Mouse (Mus musculus) midbrain, postnatal 0 days (tissue): ENCODE results near the gene Ankzf1. TPM values are rescaled to one million over a fixed set of nuclear protein-coding genes. Genes with fewer than 3 reads are reported as not detected.

Experiments used
- ATAC-seq: fragments of 200-750 bp; cut with Nextera tagmentation; 2 replicates; pipeline ENCODE4 v1.8.0; 2017; ENCODE audit warnings: moderate number of reproducible peaks, mild to moderate bottlenecking, moderate TSS enrichment, moderate library complexity; ENCODE audit not compliant: low FRiP score
- DNase-seq: peaks from one replicate; pipeline ENCODE4 v3.0.0-alpha.2; 2015; ENCODE audit warnings: low spot score
- H3K27ac ChIP-seq: fragments of 300-500 bp; sonication (generic); 2 replicates; pipeline ENCODE4 v1.5.1; 2014; ENCODE audit warnings: low read depth, mild to moderate bottlenecking, low read length, mixed read lengths
- H3K27me3 ChIP-seq: fragments of 300-500 bp; sonication (generic); 2 replicates; pipeline ENCODE4 v1.6.1; 2014; ENCODE audit warnings: low read length, control low read depth, mixed read lengths; ENCODE audit not compliant: insufficient read depth
- H3K36me3 ChIP-seq: fragments of 300-500 bp; sonication (generic); 2 replicates; pipeline ENCODE4 v1.6.1; 2014; ENCODE audit warnings: low read length, control low read depth, mixed read lengths; ENCODE audit not compliant: insufficient read depth
- H3K4me1 ChIP-seq: fragments of 300-500 bp; sonication (generic); 2 replicates; pipeline ENCODE4 v1.6.1; 2014; ENCODE audit warnings: mild to moderate bottlenecking, control low read depth, antibody characterized with exemption, low read length, mixed read lengths; ENCODE audit not compliant: insufficient read depth
- H3K4me2 ChIP-seq: fragments of 300-500 bp; sonication (generic); 2 replicates; pipeline ENCODE4 v1.6.1; 2014; ENCODE audit warnings: low read depth, mild to moderate bottlenecking, low read length, mixed read lengths; ENCODE audit not compliant: poor library complexity, severe bottlenecking
- H3K4me3 ChIP-seq: fragments of 300-500 bp; sonication (generic); 2 replicates; pipeline ENCODE4 v1.5.1; 2014; ENCODE audit warnings: low read depth, mild to moderate bottlenecking, low read length, moderate library complexity
- H3K9ac ChIP-seq: fragments of 300-500 bp; sonication (generic); replicated peaks from 2 replicates; pipeline ENCODE4 v1.6.1; 2014; ENCODE audit warnings: mild to moderate bottlenecking, low read length, moderate library complexity, mixed read lengths; ENCODE audit not compliant: poor library complexity, severe bottlenecking
- H3K9me3 ChIP-seq: fragments of 300-500 bp; sonication (generic); 2 replicates; pipeline ENCODE4 v1.6.1; 2016; ENCODE audit warnings: low read length, control low read depth
- CTCF ChIP-seq: IDR thresholded peaks from 2 replicates; pipeline ENCODE4 v1.5.1; 2016; ENCODE audit warnings: antibody characterized with exemption, mild to moderate bottlenecking
- WGBS: fragments of 180-500 bp; shearing (Covaris S2); extraction: QIAGEN DNeasy Blood & Tissue Kit; methylation state at CpG from one replicate; pipeline ENCODE4 v1.1.7; 2014; 5-methylcytosine and 5-hydroxymethylcytosine counted together
- microRNA-seq: library from miRNA; unstranded; fragments of <30 nt; microRNA quantifications from one replicate; pipeline ENCODE4, GENCODE M21; 2016; ENCODE audit warnings: borderline number of aligned reads
- polyA plus RNA-seq: library from polyadenylated mRNA; unstranded; fragments of >200 nt; fragmentation: Nextera tagmentation; extraction: Ambion mirVana; gene quantifications from 2 replicates; pipeline ENCODE4 v1.2.1, GENCODE M21; 2015
- total RNA-seq: library from RNA; depleted of rRNA; stranded (reverse); fragments of >200 nt; gene quantifications from 2 replicates; pipeline ENCODE4 v1.2.3, GENCODE M21; 2014; rRNA removed

The Ankzf1 gene
- total and polyA plus RNA-seq, 2 experiments from 2014 or later = 15.7 to 20.1 TPM

DNA sequence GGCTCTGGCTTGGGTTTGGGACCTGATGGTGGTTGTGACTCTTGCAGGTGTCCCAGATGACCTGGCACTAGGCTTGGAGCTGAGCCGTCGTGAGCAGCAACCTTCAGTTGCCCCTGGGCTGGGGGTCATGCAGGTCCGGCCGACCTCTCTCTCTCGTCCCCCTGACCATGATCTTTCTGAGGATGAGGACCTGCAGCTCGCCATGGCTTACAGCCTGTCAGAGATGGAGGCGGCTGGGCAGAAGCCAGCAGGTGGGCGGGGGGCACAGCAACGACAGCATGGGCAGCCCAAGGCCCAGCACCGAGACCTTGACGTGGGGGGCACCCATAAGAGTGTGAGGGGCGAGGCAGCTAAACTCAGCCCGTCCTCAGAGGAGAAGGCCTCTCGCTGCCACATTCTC is 51.5 kb downstream of the Ankzf1 start:
- no peaks in the 10 kb centered on the region for H3K9me3 ChIP-seq
- H3K4me1 ChIP-seq = no peaks in the 10 kb centered on the region
- DNase-seq = no peak
- H3K27ac ChIP-seq = no peak overlapping the region
- H3K9ac ChIP-seq = no peak overlapping the region
- H3K36me3 ChIP-seq = peaks cover 32% of the 10 kb centered on the region
- H3K4me2 ChIP-seq = no peak overlapping the region
- no peak for ATAC-seq
- no peak overlapping the region for H3K4me3 ChIP-seq
- TF ChIP-seq CTCF = no peak
- 87% methylated on average over 14 of the region's 14 CpGs for WGBS
- no peaks in the 10 kb centered on the region for H3K27me3 ChIP-seq

DNA sequence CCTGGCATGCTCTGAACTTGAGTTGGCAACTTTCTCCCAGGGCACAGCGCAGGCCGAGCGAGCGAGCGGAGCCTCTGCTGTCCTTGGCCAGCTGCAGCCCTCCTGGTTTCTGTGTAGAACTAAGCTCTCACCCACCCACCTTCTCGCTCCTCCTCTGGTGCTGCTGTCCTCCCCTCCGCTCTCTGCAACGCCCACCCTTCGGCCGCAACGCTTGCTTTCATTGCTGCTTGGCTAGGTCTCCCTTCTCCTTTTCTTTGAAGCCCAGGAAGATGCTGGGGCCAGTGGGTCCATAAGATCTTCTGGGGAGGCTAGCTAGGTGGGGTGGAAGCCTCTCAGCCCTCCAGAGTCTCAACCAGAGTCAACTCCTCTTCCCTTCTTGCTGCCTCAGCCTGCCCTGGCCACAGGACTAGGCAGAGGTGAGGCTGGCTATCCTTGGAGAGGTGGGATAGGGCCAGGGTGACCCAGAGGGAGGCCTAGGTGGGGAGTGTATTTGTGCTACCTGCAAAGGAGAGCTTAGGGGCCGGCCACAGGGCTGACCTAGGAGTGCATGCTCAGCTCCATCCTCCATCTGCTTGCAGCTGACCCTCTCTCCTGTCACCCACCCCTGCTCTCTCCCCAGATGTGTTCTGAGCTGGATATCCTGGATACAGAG is 52.4 kb downstream of the Ankzf1 start:
- Histone ChIP-seq H3K27ac (no peak overlapping the region), H3K9ac (no peak overlapping the region), H3K4me3 (no peak overlapping the region), H3K4me1 (no peaks in the 10 kb centered on the region), H3K4me2 (no peak overlapping the region), H3K9me3 (no peaks in the 10 kb centered on the region), H3K36me3 (peaks cover 28% of the 10 kb centered on the region), H3K27me3 (no peaks in the 10 kb centered on the region)
- no peak for DNase-seq
- no peak for TF ChIP-seq CTCF
- ATAC-seq = 0 out of 2 replicates have a peak, but pooled peaks have one; percentile 10
- 85% methylated on average over 12 of the region's 12 CpGs for whole genome bisulfite sequencing

DNA sequence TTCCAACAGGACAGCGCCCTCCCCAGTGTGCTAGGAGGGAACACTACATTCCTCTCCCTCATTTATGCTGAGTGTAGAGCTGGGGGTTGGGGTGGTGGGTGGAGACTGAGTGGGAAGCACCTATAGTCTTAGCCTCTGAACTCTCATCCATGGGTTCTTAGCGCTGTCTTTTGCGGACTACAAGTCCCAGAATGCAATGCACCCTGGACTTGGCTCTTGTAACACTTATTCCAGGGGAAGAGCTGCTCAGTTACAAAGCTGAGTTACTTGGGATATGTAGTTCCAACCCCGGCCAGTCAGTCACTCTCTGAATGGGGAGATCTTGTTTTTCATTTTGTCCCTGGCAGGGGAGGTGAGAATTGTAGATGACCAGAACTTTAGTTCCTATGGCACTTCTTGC is 52.9 kb downstream of the Ankzf1 start:
- 12% methylated on average over 4 of the region's 4 CpGs for WGBS
- H3K4me3 ChIP-seq = no peak overlapping the region
- no peak; the same call in 1 of the 2 replicates for TF ChIP-seq CTCF
- no peak overlapping the region for H3K27ac ChIP-seq
- H3K9me3 ChIP-seq = no peaks in the 10 kb centered on the region
- no peak overlapping the region for H3K4me2 ChIP-seq
- H3K27me3 ChIP-seq = no peaks in the 10 kb centered on the region
- H3K36me3 ChIP-seq = peaks cover 23% of the 10 kb centered on the region
- peak; percentile 85 for DNase-seq
- no peak overlapping the region for H3K9ac ChIP-seq
- H3K4me1 ChIP-seq = no peaks in the 10 kb centered on the region
- ATAC-seq = peak; percentile 54

DNA sequence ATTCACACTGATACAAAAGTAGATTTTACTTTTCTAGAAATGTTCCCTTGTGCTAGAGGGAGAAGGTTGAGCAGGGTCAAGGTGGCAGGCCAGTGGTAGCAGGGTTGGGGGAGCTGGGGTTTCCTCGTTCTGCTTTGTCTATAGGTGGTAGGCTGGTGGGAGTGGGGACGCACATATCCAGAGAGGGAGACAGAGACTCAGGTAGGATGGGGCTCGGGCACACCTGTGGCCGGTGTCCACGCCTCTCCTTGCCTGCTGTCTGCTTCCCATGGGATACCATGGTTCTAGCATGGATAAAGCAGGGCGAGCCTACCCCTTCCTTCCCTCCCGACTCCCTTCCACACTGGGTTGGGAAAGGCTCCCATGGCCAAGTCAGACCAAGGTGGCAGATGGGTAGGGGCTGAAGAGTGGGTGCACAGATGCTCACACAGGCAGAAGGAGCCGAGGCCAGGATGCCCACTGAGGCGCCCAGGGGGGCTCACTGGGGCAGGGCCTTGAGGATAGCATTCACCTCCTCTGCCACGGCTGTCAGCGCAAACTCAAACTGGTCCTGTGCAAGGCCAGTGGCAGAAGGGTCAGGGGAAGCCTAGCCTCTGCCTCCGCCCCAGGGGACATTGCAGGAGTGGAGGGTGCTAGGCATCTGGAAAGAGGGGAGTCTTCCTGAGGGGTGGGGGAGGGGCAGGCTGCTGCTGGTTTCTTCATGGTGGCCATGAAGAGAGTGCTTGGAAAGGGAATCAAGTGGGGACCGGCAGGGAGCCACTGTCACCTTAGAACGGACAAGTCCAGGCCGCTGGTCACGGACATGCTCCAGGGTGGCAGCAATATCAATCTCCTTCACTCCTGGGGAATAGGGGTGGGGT is 55.4 kb downstream of the Ankzf1 start:
- Histone ChIP-seq H3K4me2 (no peak overlapping the region), H3K4me1 (no peaks in the 10 kb centered on the region), H3K9ac (0 out of 2 replicates have a peak overlapping the region, but pooled peaks have one; percentile 19), H3K4me3 (no peak overlapping the region), H3K9me3 (no peaks in the 10 kb centered on the region), H3K27me3 (no peaks in the 10 kb centered on the region), H3K27ac (no peak overlapping the region), H3K36me3 (peaks cover 14% of the 10 kb centered on the region)
- DNase-seq = no peak
- no peak for ATAC-seq
- 76% methylated on average over 16 of the region's 16 CpGs for WGBS
- TF ChIP-seq CTCF = no peak

- 58% methylated on average over 9 of the region's 9 CpGs for WGBS
- no peak for ATAC-seq
Observed at GRCm38 (mm10) chr1:75248041-75248772, 56.3 kb downstream of the Ankzf1 start.

More at GRCm38 (mm10) chr1:75248041-75248772, 56.3 kb downstream of the Ankzf1 start:
- Histone ChIP-seq H3K27me3 (no peaks in the 10 kb centered on the region), H3K27ac (no peak overlapping the region), H3K4me3 (no peak overlapping the region), H3K9ac (no peak overlapping the region), H3K4me2 (no peak overlapping the region), H3K9me3 (no peaks in the 10 kb centered on the region), H3K4me1 (no peaks in the 10 kb centered on the region), H3K36me3 (peaks cover 10% of the 10 kb centered on the region)
- DNase-seq = no peak
- TF ChIP-seq CTCF = no peak

Small RNA genes lying within 50 kb of the gene (microRNA-seq; reads per million reads assigned to microRNA genes)
- not detected for gene Gm27943

Other genes with a start within 250 kb of the Ankzf1 start
- gene Ihh, start 240.5 kb upstream of the Ankzf1 start, total RNA-seq = 0.16 and 1.2 TPM in 2 replicates
- 0.21 TPM in 2 replicates for gene Ihh, start 240.5 kb upstream of the Ankzf1 start, polyA plus RNA-seq
- 1.8 and 2.4 TPM in 2 replicates for gene Nhej1, start 67.0 kb upstream of the Ankzf1 start, total RNA-seq
- 2.9 and 3.4 TPM in 2 replicates for gene Nhej1, start 67.0 kb upstream of the Ankzf1 start, polyA plus RNA-seq
- not detected in 2 replicates for gene Slc23a3, start 58.3 kb upstream of the Ankzf1 start, total RNA-seq
- not detected in 2 replicates for gene Slc23a3, start 58.3 kb upstream of the Ankzf1 start, polyA plus RNA-seq
- gene Cnppd1, start 49.4 kb upstream of the Ankzf1 start, total RNA-seq = 50.5 and 51.4 TPM in 2 replicates
- 48.4 and 50.2 TPM in 2 replicates for gene Cnppd1, start 49.4 kb upstream of the Ankzf1 start, polyA plus RNA-seq
- gene Retreg2, start 49.4 kb upstream of the Ankzf1 start, total RNA-seq = 220 and 228 TPM in 2 replicates
- 145 TPM in 2 replicates for gene Retreg2, start 49.4 kb upstream of the Ankzf1 start, polyA plus RNA-seq
- gene Zfand2b, start 23.5 kb upstream of the Ankzf1 start, total RNA-seq = 28.5 and 38.4 TPM in 2 replicates
- 41.1 and 42.5 TPM in 2 replicates for gene Zfand2b, start 23.5 kb upstream of the Ankzf1 start, polyA plus RNA-seq
- 43.5 and 44.6 TPM in 2 replicates for gene Abcb6, start 11.8 kb upstream of the Ankzf1 start, total RNA-seq
- 46.7 and 49.1 TPM in 2 replicates for gene Abcb6, start 11.8 kb upstream of the Ankzf1 start, polyA plus RNA-seq
- 97.0 and 135 TPM in 2 replicates for gene Atg9a, start within 50 bp of the Ankzf1 start, total RNA-seq
- gene Atg9a, start within 50 bp of the Ankzf1 start, polyA plus RNA-seq = 71.8 and 75.6 TPM in 2 replicates
- 18.3 and 25.6 TPM in 2 replicates for gene Glb1l, start 18.7 kb downstream of the Ankzf1 start, total RNA-seq
- gene Glb1l, start 18.7 kb downstream of the Ankzf1 start, polyA plus RNA-seq = 18.2 and 18.4 TPM in 2 replicates
- 98.8 and 130 TPM in 2 replicates for gene Stk16, start 18.7 kb downstream of the Ankzf1 start, total RNA-seq
- gene Stk16, start 18.7 kb downstream of the Ankzf1 start, polyA plus RNA-seq = 111 and 113 TPM in 2 replicates
- gene Tuba4a, start 27.7 kb downstream of the Ankzf1 start, total RNA-seq = 99.2 and 165 TPM in 2 replicates
- gene Tuba4a, start 27.7 kb downstream of the Ankzf1 start, polyA plus RNA-seq = 87.0 and 115 TPM in 2 replicates
- not detected in 2 replicates for gene A630095N17Rik, start 40.0 kb downstream of the Ankzf1 start, total RNA-seq
- gene A630095N17Rik, start 40.0 kb downstream of the Ankzf1 start, polyA plus RNA-seq = not detected in 2 replicates
- gene Dnajb2, start 44.3 kb downstream of the Ankzf1 start, total RNA-seq = 43.6 and 46.7 TPM in 2 replicates
- 61.7 and 65.1 TPM in 2 replicates for gene Dnajb2, start 44.3 kb downstream of the Ankzf1 start, polyA plus RNA-seq
- gene Ptprn, start 72.4 kb downstream of the Ankzf1 start, total RNA-seq = 116 and 127 TPM in 2 replicates
- 51.4 and 52.2 TPM in 2 replicates for gene Ptprn, start 72.4 kb downstream of the Ankzf1 start, polyA plus RNA-seq
- gene Resp18, start 86.3 kb downstream of the Ankzf1 start, total RNA-seq = 302 and 332 TPM in 2 replicates
- gene Resp18, start 86.3 kb downstream of the Ankzf1 start, polyA plus RNA-seq = 409 and 416 TPM in 2 replicates
- 145 TPM in 2 replicates for gene Dnpep, start 125.8 kb downstream of the Ankzf1 start, total RNA-seq
- gene Dnpep, start 125.8 kb downstream of the Ankzf1 start, polyA plus RNA-seq = 128 and 139 TPM in 2 replicates
- 1.9 and 2.6 TPM in 2 replicates for gene Des, start 168.2 kb downstream of the Ankzf1 start, total RNA-seq
- gene Des, start 168.2 kb downstream of the Ankzf1 start, polyA plus RNA-seq = 1.4 and 1.6 TPM in 2 replicates
- 62.9 and 70.6 TPM in 2 replicates for gene Speg, start 183.1 kb downstream of the Ankzf1 start, total RNA-seq
- 22.0 and 23.7 TPM in 2 replicates for gene Speg, start 183.1 kb downstream of the Ankzf1 start, polyA plus RNA-seq
- gene Gmppa, start 243.8 kb downstream of the Ankzf1 start, total RNA-seq = 77.1 and 94.9 TPM in 2 replicates
- gene Gmppa, start 243.8 kb downstream of the Ankzf1 start, polyA plus RNA-seq = 67.4 and 76.1 TPM in 2 replicates